Mouse (Mus musculus): Measurements from ENCODE around the gene Tbc1d22a.

Tbc1d22a gene

GRCm38 (mm10) chr15:86542371-86542770 is 328.1 kb downstream of the Tbc1d22a start:
- DNase-seq, result no peak

- DNase-seq, result no peak
Observed at GRCm38 (mm10) chr15:86544122-86544795, 330.0 kb downstream of the Tbc1d22a start.

Measured in lung, postnatal 14 days (tissue).